Mouse (Mus musculus): Measurements from ENCODE around the gene Baiap2l1. TPM values are rescaled to one million over a fixed set of nuclear protein-coding genes. Genes with fewer than 3 reads are reported as not detected.

Baiap2l1 gene
- polyA plus RNA-seq, 2 experiments = 7.4 to 9.2 TPM

DNA sequence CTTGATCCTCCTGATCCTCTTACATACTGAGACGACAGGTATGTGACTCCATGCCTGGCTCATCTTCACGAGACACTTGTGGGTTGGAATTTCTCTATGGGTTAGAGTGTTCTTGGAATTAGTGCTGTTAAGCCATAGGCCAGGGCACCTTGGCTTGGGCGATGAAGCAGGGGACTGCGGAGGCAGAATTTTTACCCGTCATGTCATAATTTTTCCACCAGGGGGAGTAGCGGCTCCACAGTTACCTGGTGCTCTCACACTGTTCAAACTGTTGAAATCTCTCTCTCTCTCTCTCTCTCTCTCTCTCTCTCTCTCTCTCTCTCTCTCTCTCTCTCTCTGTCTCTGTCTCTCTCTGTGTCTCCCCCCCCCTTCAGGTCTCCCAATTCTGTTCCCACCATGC, 29.9 kb upstream of the Baiap2l1 start:
- H3K4me1 ChIP-seq (ENCODE audit: control insufficient read depth, insufficient read depth, low read length) = no peaks in the 10 kb centered on the region
- no peak overlapping the region for H3K27ac ChIP-seq (replicated peaks; ENCODE audit: low read depth, low read length)
- H3K9ac ChIP-seq (ENCODE audit: low read depth, low read length, severe bottlenecking) = no peak overlapping the region
- no peak overlapping the region for H3K4me2 ChIP-seq (replicated peaks; ENCODE audit: low read depth, low read length, severe bottlenecking)
- DNase-seq (ENCODE audit: low spot score) (peak; percentile 70), ATAC-seq (ENCODE audit: low FRiP score, low read depth) (peak; percentile 55; the same call in 1 of the 2 replicates)
- H3K27me3 ChIP-seq (ENCODE audit: control insufficient read depth, insufficient read depth, low read length) = no peaks in the 10 kb centered on the region
- H3K36me3 ChIP-seq (ENCODE audit: control insufficient read depth, insufficient read depth, low read length) = no peaks in the 10 kb centered on the region
- no peak for TF ChIP-seq POLR2A (IDR thresholded peaks at IDR 0.05; ENCODE audit: borderline replicate concordance, extremely low read depth, insufficient read depth, insufficient read length)
- no peak overlapping the region for H3K4me3 ChIP-seq (replicated peaks; ENCODE audit: low read length)
- WGBS = 10% methylated on average over 6 of the region's 6 CpGs
- no peaks in the 10 kb centered on the region for H3K9me3 ChIP-seq (ENCODE audit: control insufficient read depth, low read length)

DNA sequence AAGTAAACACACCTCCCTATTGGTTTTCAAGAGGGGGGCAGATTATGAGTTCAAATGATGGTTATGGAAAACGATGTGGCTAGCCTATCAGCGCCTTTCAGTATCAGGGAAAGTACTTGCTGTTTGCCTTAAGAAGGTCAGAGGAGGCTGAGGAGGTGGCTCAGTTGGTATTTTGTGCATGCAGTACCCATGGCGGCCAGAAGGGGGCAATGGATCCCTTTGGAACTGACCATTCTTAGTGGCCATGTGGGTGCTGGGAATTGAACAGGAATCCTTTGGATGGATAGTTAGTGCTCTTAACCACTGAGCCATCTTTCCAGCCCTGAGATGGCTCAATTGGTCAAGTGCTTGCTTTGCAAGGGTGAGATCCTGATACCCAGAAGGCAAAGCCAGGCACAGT, 26.0 kb upstream of the Baiap2l1 start:
- no peaks in the 10 kb centered on the region for H3K9me3 ChIP-seq (ENCODE audit: control insufficient read depth, low read length)
- TF ChIP-seq POLR2A (IDR thresholded peaks at IDR 0.05; ENCODE audit: borderline replicate concordance, extremely low read depth, insufficient read depth, insufficient read length) = no peak
- H3K4me1 ChIP-seq (ENCODE audit: control insufficient read depth, insufficient read depth, low read length) = no peaks in the 10 kb centered on the region
- ATAC-seq (ENCODE audit: low FRiP score, low read depth) (no peak), DNase-seq (ENCODE audit: low spot score) (no peak)
- no peak overlapping the region for H3K27ac ChIP-seq (replicated peaks; ENCODE audit: low read depth, low read length)
- H3K27me3 ChIP-seq (ENCODE audit: control insufficient read depth, insufficient read depth, low read length) = no peaks in the 10 kb centered on the region
- no peaks in the 10 kb centered on the region for H3K36me3 ChIP-seq (ENCODE audit: control insufficient read depth, insufficient read depth, low read length)
- H3K4me2 ChIP-seq (replicated peaks; ENCODE audit: low read depth, low read length, severe bottlenecking) = no peak overlapping the region
- no peak overlapping the region for H3K4me3 ChIP-seq (replicated peaks; ENCODE audit: low read length)
- 67% methylated on average over 3 of the region's 3 CpGs for WGBS
- H3K9ac ChIP-seq (ENCODE audit: low read depth, low read length, severe bottlenecking) = no peak overlapping the region

DNA sequence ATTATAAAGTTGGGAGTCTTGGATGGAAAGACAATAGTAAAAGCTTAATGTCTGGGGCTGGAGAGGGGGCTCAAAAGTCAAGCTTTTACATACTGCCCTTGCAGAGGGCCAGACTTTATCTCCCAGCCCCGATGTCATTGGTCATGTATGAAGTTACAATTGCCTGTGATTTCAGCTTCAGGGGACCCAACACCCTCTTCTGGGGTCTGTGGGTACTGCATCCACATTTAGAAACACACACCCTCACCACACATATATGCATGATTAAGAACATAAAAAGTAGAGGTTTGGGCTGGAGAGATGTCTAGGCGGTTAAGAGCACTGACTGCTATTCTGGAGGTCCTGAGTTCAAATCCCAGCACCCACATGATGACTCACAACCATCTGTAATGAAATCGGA, 23.9 kb upstream of the Baiap2l1 start:
- Histone ChIP-seq H3K4me1 (ENCODE audit: control insufficient read depth, insufficient read depth, low read length) (no peaks in the 10 kb centered on the region), H3K9ac (ENCODE audit: low read depth, low read length, severe bottlenecking) (no peak overlapping the region), H3K27me3 (ENCODE audit: control insufficient read depth, insufficient read depth, low read length) (no peaks in the 10 kb centered on the region), H3K27ac (replicated peaks; ENCODE audit: low read depth, low read length) (no peak overlapping the region), H3K36me3 (ENCODE audit: control insufficient read depth, insufficient read depth, low read length) (no peaks in the 10 kb centered on the region), H3K4me2 (replicated peaks; ENCODE audit: low read depth, low read length, severe bottlenecking) (no peak overlapping the region), H3K9me3 (ENCODE audit: control insufficient read depth, low read length) (no peaks in the 10 kb centered on the region), H3K4me3 (replicated peaks; ENCODE audit: low read length) (no peak overlapping the region)
- 83% methylated on average over 3 of the region's 3 CpGs for WGBS
- DNase-seq (ENCODE audit: low spot score) (no peak), ATAC-seq (ENCODE audit: low FRiP score, low read depth) (no peak)
- TF ChIP-seq POLR2A (IDR thresholded peaks at IDR 0.05; ENCODE audit: borderline replicate concordance, extremely low read depth, insufficient read depth, insufficient read length) = no peak

DNA sequence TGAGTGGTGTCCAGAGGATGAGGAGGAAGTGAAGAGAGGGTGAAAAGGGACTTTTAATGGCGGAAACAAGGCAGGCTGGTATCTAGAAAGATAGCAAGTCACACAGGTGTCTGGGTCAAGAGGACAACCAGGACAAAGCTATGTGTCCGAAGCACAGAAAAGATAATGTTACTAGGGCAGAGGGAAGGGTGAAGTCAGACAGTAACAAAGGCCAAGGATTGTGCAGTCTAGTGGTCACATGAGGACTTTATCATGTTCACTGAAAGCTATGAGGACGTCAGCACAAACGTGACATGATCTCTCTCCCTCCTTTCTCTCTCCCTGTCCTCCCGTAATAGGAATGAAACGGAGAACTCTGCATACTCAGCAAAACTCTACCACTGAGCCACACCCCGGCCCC, 22.8 kb upstream of the Baiap2l1 start:
- ATAC-seq (ENCODE audit: low FRiP score, low read depth) = no peak
- Histone ChIP-seq H3K4me2 (replicated peaks; ENCODE audit: low read depth, low read length, severe bottlenecking) (no peak overlapping the region), H3K4me3 (replicated peaks; ENCODE audit: low read length) (no peak overlapping the region), H3K36me3 (ENCODE audit: control insufficient read depth, insufficient read depth, low read length) (no peaks in the 10 kb centered on the region), H3K4me1 (ENCODE audit: control insufficient read depth, insufficient read depth, low read length) (no peaks in the 10 kb centered on the region), H3K9me3 (ENCODE audit: control insufficient read depth, low read length) (no peaks in the 10 kb centered on the region), H3K27me3 (ENCODE audit: control insufficient read depth, insufficient read depth, low read length) (no peaks in the 10 kb centered on the region), H3K27ac (replicated peaks; ENCODE audit: low read depth, low read length) (no peak overlapping the region), H3K9ac (ENCODE audit: low read depth, low read length, severe bottlenecking) (no peak overlapping the region)
- no peak for TF ChIP-seq POLR2A (IDR thresholded peaks at IDR 0.05; ENCODE audit: borderline replicate concordance, extremely low read depth, insufficient read depth, insufficient read length)
- DNase-seq (ENCODE audit: low spot score) = no peak
- WGBS = 89% methylated on average over 7 of the region's 7 CpGs

DNA sequence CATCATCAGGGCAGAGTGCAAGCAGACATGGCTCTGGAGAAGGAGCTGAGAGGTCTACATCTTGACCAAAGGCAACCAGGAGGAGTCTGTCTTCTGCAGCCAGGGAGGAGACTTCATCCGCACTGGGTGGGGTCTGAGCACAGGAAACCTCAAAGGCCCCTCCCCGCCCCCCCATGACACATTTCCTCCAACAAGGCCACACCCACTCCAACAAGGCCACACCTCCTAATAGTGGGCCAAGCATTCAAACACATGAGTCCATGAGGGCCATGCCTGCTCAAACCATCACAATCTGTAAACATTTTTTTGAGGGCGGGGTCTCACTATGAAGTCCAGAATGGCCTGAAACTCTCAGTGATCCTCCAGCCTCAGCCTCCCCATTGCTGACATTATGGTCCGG, 21.5 kb upstream of the Baiap2l1 start:
- Histone ChIP-seq H3K4me1 (ENCODE audit: control insufficient read depth, insufficient read depth, low read length) (no peaks in the 10 kb centered on the region), H3K27me3 (ENCODE audit: control insufficient read depth, insufficient read depth, low read length) (no peaks in the 10 kb centered on the region), H3K36me3 (ENCODE audit: control insufficient read depth, insufficient read depth, low read length) (no peaks in the 10 kb centered on the region), H3K4me2 (replicated peaks; ENCODE audit: low read depth, low read length, severe bottlenecking) (no peak overlapping the region), H3K4me3 (replicated peaks; ENCODE audit: low read length) (no peak overlapping the region), H3K9ac (ENCODE audit: low read depth, low read length, severe bottlenecking) (no peak overlapping the region), H3K27ac (replicated peaks; ENCODE audit: low read depth, low read length) (no peak overlapping the region), H3K9me3 (ENCODE audit: control insufficient read depth, low read length) (no peaks in the 10 kb centered on the region)
- DNase-seq (ENCODE audit: low spot score) = no peak
- TF ChIP-seq POLR2A (IDR thresholded peaks at IDR 0.05; ENCODE audit: borderline replicate concordance, extremely low read depth, insufficient read depth, insufficient read length) = no peak
- no peak for ATAC-seq (ENCODE audit: low FRiP score, low read depth)
- WGBS = 88% methylated on average over 4 of the region's 4 CpGs

DNA sequence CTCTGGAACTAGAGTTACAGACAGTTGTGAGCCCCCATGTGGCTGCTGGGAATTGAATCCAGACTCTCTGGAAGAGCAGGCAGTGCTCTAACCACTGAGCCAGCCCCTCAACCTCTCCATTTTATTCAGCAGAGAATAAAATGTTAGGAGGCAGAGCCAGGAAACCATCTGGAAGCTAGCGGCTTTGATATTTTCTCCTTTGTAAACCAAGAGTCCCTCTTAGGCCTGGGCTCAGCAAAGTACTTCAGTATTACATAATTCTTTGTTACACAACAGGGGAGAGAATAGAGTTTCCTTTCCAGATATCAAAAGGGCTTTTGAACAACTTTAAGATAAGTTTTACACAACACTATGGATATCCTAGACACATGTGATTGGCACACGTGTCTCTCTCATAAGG, 15.0 kb upstream of the Baiap2l1 start:
- DNase-seq (ENCODE audit: low spot score) (peak; percentile 21), ATAC-seq (ENCODE audit: low FRiP score, low read depth) (no peak)
- Histone ChIP-seq H3K4me1 (ENCODE audit: control insufficient read depth, insufficient read depth, low read length) (no peaks in the 10 kb centered on the region), H3K27me3 (ENCODE audit: control insufficient read depth, insufficient read depth, low read length) (no peaks in the 10 kb centered on the region), H3K36me3 (ENCODE audit: control insufficient read depth, insufficient read depth, low read length) (no peaks in the 10 kb centered on the region), H3K27ac (replicated peaks; ENCODE audit: low read depth, low read length) (no peak overlapping the region), H3K9me3 (ENCODE audit: control insufficient read depth, low read length) (no peaks in the 10 kb centered on the region), H3K9ac (ENCODE audit: low read depth, low read length, severe bottlenecking) (no peak overlapping the region), H3K4me2 (replicated peaks; ENCODE audit: low read depth, low read length, severe bottlenecking) (no peak overlapping the region), H3K4me3 (replicated peaks; ENCODE audit: low read length) (no peak overlapping the region)
- 80% methylated on average over 2 of the region's 2 CpGs for WGBS
- TF ChIP-seq POLR2A (IDR thresholded peaks at IDR 0.05; ENCODE audit: borderline replicate concordance, extremely low read depth, insufficient read depth, insufficient read length) = no peak

Measured in limb, embryonic 14.5 days (tissue).